Mouse (Mus musculus) urinary bladder, postnatal 0 days (tissue): ENCODE measurements around the gene Slc16a6. TPM values are rescaled to one million over a fixed set of nuclear protein-coding genes. Genes with fewer than 3 reads are reported as not detected.

Source experiments
- microRNA-seq: library from miRNA; unstranded; fragments of <30 nt; microRNA quantifications from one replicate; pipeline ENCODE4, GENCODE M21; 2016
- polyA plus RNA-seq: library from polyadenylated mRNA; unstranded; fragments of >200 nt; fragmentation: Nextera tagmentation; extraction: Ambion mirVana; gene quantifications from 2 replicates; pipeline ENCODE4 v1.2.1, GENCODE M21; 2015

The Slc16a6 gene
- polyA plus RNA-seq, result 5.0 and 6.4 TPM in 2 replicates

GRCm38 (mm10) chr11:109473171-109474085 is at the start of gene Slc16a6, which contains the start of gene Arsg:
TSS of gene Slc16a6 (minus strand) at chr11:109473598.
TSS of gene Arsg (plus strand) at chr11:109473374.

GRCm38 (mm10) chr11:109425392-109426271 is 47.8 kb downstream of the Slc16a6 start, which contains the start of gene Amz2:
TSS of gene Amz2 (plus strand) at chr11:109425946.

GRCm38 (mm10) chr11:109413617-109414016 is 59.8 kb downstream of the Slc16a6 start, which contains the start of gene 9930022D16Rik:
TSS of gene 9930022D16Rik (plus strand) at chr11:109413917.

Small RNA genes lying within 50 kb of the gene (microRNA-seq; reads per million reads assigned to microRNA genes)
- gene Gm25540, result not detected

Other genes with a start within 250 kb of the Slc16a6 start
- gene Rgs9, start 175.5 kb downstream of the Slc16a6 start, polyA plus RNA-seq, result 0.35 and 0.41 TPM in 2 replicates
- 32.1 and 34.4 TPM in 2 replicates for gene Gna13, start 110.8 kb downstream of the Slc16a6 start, polyA plus RNA-seq
- gene 9930022D16Rik, start 59.7 kb downstream of the Slc16a6 start, polyA plus RNA-seq, result not detected in 2 replicates
- 22.4 and 26.7 TPM in 2 replicates for gene Amz2, start 47.7 kb downstream of the Slc16a6 start, polyA plus RNA-seq
- 3.6 and 4.2 TPM in 2 replicates for gene Arsg, start 224 bp downstream of the Slc16a6 start, polyA plus RNA-seq
- 59.9 and 66.1 TPM in 2 replicates for gene Wipi1, start 138.4 kb upstream of the Slc16a6 start, polyA plus RNA-seq
- 218 and 254 TPM in 2 replicates for gene Prkar1a, start 175.8 kb upstream of the Slc16a6 start, polyA plus RNA-seq
- gene Fam20a, start 248.7 kb upstream of the Slc16a6 start, polyA plus RNA-seq, result 4.2 and 9.1 TPM in 2 replicates